Mouse (Mus musculus): ENCODE results near the gene Ppp2r5a.

Gene Ppp2r5a

DNA sequence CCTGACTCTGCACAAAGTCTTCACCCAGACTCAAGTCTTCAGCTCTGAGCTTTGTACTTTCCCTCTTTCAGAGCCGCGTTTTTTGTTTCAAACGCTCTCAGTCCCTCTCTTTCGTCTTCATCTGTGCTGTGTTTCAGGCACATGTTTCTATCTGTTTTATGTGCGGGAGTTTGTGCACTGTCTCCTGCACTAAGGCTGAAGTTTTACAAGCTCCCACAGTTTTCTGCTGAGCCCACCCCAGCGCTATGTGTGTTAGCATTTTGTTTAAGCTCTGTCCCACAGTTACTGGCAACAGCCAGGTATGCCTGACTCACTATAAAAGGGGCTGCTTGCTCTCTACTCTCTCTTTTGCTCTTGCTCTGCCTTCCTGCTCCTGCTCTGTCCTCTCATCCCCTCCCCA lies 16.3 kb upstream of the Ppp2r5a start:
- DNase-seq (ENCODE audit: low read depth, low spot score): peak; percentile 74

- peak; percentile 54 for DNase-seq (ENCODE audit: low read depth, low spot score)
These were observed 15.9 kb upstream of the Ppp2r5a start for GRCm38 (mm10) chr1:191418936-191419335.

GRCm38 (mm10) chr1:191417111-191417510 lies 14.0 kb upstream of the Ppp2r5a start:
- no peak for DNase-seq (ENCODE audit: low read depth, low spot score)

DNA sequence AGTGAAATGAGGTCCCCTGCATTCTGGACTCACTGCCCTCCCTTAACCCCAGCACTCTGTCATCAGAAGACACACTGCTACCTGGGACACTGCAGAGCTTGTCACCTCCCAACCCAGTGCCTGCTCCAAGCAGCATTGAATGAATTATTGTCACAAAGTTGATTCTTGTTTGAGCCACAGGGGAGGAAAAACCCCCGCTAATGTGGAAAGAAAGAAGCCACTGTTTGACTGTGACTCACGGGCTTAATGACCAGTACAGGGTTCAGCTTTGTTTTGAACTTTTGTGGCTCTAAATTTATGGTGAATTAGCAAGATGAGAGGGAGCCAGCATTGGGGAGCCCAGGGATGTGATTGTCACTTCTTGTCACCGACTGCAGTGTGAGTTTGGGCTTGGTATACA lies 13.5 kb upstream of the Ppp2r5a start:
- DNase-seq (ENCODE audit: low read depth, low spot score): no peak

DNA sequence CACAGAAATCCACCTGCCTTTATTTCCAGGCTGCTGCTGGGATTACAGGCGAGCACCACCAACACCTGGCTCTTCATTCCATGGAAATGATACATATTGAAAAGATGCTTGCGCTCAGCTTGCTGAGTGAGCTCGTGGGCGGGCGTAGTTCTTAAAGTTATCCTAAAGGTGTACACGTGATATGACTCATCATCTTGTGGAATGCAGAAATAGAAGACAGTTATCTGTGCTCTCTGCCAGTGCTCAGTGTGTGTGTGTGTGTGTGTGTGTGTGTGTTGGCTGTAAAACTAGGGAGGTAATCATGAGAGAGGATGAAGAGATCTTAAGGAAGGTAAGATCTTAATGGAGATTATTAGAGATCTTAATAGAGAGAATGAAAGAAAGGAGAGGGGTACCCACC lies 11.4 kb upstream of the Ppp2r5a start:
- DNase-seq (ENCODE audit: low read depth, low spot score): no peak

- DNase-seq (ENCODE audit: low read depth, low spot score): no peak
These were observed 10.8 kb upstream of the Ppp2r5a start for GRCm38 (mm10) chr1:191413691-191414415.

- DNase-seq (ENCODE audit: low read depth, low spot score): no peak
These were observed 7.4 kb upstream of the Ppp2r5a start for GRCm38 (mm10) chr1:191410294-191411036.

GRCm38 (mm10) chr1:191407246-191407645 lies 4.2 kb upstream of the Ppp2r5a start:
- DNase-seq (ENCODE audit: low read depth, low spot score): no peak

DNA sequence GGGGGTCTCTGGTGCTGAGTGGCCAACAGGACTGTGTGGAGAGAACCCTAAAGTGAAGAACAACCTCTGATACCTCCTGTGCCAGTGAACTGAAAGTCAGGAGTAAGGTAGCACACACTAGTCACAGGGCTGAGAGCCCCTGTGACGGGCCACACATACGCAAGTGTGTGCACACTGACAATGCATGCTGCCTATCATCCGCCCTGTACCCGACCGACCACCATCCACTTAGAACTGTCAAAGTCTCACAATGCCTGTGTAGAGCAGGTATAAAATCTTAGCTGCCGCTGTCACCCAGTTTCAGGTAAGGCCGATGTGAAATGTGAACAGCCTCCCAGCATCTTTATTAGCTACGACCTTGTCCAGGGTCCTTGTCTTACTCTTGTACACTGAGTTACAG lies 3.4 kb upstream of the Ppp2r5a start:
- DNase-seq (ENCODE audit: low read depth, low spot score): no peak

DNA sequence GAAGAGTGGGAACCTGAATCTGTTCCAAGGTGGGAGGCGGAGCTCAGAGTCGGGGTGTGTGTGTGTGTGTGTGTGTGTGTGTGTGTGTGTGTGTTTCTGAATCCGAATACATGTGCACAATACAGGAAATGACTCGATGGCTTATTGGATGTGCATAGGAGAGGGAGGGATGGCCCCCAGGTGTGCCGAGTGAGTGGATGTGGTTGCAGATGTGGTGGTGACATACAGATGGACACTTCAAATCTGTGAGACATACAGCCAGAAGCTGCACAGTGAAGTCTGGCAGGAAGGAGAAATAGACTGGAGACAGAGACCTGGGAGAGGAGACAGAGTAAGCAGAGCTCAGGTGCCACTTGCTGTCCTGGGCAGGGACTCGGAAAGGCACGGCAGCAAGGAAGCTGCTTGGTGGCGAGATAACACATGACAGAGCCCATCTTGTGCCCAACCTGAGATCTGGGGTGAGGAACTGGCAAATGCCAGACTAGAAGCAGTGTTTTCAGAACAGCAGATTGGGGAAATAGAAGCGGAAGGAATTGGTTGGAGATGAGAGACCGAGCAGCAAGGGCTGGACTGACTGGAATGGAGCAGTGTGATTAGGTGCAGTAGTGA lies 1.8 kb upstream of the Ppp2r5a start:
- no peak for DNase-seq (ENCODE audit: low read depth, low spot score)

DNA sequence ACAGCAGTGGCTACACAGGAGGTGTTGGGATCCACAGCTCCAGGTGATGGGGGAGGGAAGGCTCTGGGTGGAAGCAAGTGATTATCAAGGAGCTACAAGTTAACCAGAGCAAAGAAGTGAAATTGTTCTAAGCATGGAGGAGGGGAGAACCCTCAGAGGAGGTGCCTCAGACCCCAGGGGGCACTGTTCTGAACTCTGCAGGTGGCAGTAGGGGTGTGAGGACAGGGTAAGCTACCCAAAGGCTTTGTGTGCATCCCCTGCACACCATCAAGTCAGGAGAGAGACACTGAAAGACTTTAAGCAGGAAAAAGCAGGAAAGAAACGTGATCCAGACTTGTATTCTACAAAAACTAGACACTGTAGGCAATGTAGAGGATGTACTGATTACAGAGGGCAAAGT lies 1.2 kb upstream of the Ppp2r5a start:
- no peak for DNase-seq (ENCODE audit: low read depth, low spot score)

- DNase-seq (ENCODE audit: low read depth, low spot score): no peak
These were observed 566 bp downstream of the Ppp2r5a start for GRCm38 (mm10) chr1:191402506-191402905.

DNA sequence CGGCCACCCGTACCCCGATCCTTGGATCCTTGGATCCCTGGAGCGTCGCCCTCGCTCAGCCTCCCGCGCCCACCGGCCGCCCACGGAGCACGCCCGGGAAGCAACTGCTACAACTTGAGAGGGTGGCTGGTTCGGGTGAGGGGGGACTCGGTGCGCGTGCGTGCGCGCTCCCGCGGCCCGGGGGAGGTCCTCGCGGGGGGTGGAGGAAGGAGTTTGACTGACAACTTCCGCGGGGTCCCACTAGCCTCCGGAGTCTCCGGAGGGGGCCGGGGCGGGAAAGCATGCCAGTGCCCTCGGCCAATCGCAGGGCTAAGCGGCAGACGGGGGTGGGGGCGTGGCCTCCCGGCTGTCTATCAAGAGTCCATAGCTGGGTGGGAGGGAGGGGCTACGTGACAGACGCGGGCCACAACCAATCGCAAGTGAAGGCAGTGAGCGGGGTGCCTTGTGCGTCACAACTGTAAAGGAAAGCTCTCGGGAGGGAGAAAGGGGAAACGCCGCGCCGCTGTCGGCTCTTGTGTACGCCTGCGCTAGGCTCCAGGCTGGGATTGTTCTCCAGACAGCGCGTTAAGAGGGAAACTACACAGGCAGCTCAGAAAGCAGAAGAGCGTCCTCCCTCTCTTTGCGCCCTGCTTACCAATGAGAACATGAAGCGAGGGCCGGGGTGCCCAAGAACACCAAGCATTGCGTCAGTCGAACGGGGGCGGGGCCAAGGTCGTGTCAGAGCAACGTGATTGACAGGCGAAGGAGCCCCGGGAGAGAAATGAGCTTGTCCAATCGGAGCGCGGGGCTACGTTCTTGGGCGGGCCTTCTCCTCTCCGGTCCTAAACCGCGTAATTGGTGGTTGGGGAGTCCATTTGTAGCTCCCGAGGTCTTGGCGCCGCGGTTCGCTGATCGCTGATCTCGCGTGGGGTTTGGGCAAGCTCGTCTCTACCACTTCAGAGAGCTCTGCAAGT lies 5.9 kb downstream of the Ppp2r5a start:
- peak; percentile 100 for DNase-seq (ENCODE audit: low read depth, low spot score)

- DNase-seq (ENCODE audit: low read depth, low spot score): no peak
These were observed 6.6 kb downstream of the Ppp2r5a start for GRCm38 (mm10) chr1:191396446-191396845.

DNA sequence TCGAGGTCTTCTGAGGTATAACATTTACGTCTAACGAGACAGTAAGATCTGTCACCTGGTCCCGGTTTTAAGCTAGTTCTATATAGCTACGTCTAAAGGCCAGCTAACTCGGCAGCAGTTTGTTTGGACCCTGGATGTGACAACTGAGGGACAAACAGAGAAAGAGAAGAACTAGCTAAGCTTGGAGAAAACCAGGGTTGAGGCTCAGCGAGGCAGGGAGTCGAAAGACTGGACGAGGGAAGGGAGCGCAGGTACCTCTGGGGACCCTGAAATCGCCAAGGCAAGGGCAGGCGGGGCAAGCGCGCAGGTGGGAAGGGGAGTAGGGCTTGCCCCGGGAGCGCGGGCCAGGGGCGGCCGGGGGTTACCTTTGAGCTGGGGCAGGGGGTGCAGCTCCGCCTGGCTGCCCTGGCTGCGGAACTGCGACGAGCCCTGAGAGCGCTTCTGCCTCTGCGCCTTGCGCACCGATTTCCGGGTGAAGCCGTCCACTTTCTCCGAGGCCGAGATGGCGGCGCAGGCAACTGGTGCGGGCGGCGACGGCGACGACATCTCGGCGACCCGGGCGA lies 7.1 kb downstream of the Ppp2r5a start:
- peak; percentile 86 for DNase-seq (ENCODE audit: low read depth, low spot score)

GRCm38 (mm10) chr1:191395200-191395599 lies 7.9 kb downstream of the Ppp2r5a start:
- DNase-seq (ENCODE audit: low read depth, low spot score): no peak

GRCm38 (mm10) chr1:191394126-191394525 lies 8.9 kb downstream of the Ppp2r5a start:
- DNase-seq (ENCODE audit: low read depth, low spot score): no peak

- no peak for DNase-seq (ENCODE audit: low read depth, low spot score)
These were observed 9.5 kb downstream of the Ppp2r5a start for GRCm38 (mm10) chr1:191393536-191393935.

- peak; percentile 75 for DNase-seq (ENCODE audit: low read depth, low spot score)
These were observed 11.8 kb downstream of the Ppp2r5a start for GRCm38 (mm10) chr1:191391311-191391710.

- DNase-seq (ENCODE audit: low read depth, low spot score): no peak
These were observed 18.2 kb downstream of the Ppp2r5a start for GRCm38 (mm10) chr1:191384786-191385430.

All from R1 (cell line).